Mouse (Mus musculus): Measurements from ENCODE around the gene Hoxa7. TPM values are rescaled to one million over a fixed set of nuclear protein-coding genes. Genes with fewer than 3 reads are reported as not detected.

The Hoxa7 gene
- total RNA-seq, 2 experiments from 2014 or later = 0.31 to 0.44 TPM

DNA sequence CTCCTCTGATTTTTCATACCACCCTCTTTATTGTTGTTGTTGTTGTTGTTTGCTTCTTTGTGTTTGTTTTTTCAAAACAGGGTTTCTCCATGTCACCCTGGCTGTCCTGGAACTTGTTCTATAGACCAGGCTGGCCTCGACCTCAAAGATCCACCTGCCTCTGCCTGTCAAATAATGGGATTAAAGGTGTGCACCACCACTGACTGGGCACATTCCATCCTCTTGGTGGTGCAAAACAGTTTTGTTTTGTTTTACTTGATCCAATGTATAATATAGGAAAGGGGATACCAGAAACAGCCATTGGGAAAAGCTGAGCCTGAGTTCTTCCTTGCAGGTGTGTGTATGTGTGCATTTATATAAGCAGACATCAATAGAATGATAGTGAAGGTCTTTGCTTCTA lies 35.2 kb downstream of the Hoxa7 start:
- no peak for DNase-seq (ENCODE audit: low spot score)
- intact Hi-C loops (cut with DNase I) = no loop called here

- intact Hi-C loops (cut with DNase I) = no loop called here
- no peak for DNase-seq (ENCODE audit: low spot score)
Observed at GRCm38 (mm10) chr6:52185834-52186233, 35.8 kb downstream of the Hoxa7 start.

- intact Hi-C loops (cut with DNase I) = no loop called here
Observed at GRCm38 (mm10) chr6:52185222-52185621, 36.4 kb downstream of the Hoxa7 start.

DNA sequence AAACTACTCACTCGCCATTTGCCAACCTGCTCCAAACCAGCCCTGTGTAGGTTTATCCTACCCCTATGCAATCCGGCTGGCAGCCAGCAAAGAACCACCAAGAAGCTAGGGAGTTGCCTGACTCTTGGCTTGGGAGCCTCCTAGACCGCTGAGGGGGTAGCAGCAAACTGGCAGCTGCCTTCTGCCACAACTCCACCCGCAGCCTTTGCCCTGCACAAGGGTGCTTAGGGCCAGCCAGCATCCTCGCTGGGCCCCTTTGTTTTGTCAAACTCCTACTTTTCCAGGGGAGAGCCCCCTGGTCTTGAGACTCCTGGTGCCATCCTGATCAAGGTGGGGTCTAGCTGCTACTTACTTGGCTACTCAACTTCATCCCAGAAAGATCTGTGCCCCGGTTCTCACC lies 37.0 kb downstream of the Hoxa7 start:
- intact Hi-C loops (cut with DNase I) = no loop called here
- no peak for DNase-seq (ENCODE audit: low spot score)

More at GRCm38 (mm10) chr6:52185222-52185621, 36.4 kb downstream of the Hoxa7 start:
- DNase-seq (ENCODE audit: low spot score) = no peak

DNA sequence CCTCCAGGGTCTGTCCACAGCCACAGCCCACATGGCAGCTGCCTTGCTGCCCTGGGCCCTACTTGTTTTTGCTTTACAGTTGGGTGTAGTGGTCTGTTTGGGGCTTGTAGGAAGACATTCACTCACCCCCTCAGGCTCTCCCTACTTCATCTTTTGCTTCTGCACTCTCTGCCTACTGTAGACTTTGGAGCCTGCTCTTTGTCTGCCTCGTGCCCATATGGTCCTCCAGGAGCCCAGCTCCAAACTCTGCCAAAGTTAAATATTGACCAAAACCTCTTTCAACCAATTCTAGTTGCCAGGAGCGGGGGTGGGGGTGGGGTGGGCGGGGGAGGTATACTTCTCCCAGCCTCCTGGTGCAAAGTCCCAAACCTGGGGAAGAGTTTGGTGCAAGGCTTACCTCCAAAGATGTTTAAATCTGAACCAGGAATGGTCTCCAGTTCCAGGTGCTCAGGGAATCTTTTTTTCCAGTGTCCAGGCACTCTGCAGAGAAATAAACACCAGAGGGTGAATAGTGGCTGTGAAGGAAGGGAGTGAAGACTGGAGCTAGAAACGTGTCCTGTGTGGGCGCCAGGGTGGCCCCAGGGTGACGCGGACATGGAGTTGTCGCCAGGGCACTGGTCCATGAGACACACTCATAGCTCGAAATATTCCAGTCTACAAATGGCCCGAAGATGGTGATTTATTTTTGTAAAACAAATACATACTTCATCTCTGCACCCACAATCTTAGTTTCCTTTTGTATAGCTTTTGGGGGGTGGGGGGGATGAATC lies 38.2 kb downstream of the Hoxa7 start:
- intact Hi-C loops (cut with DNase I) = no loop called here

GRCm38 (mm10) chr6:52182793-52183192 lies 38.9 kb downstream of the Hoxa7 start:
- intact Hi-C loops (cut with DNase I) = no loop called here
- no peak for DNase-seq (ENCODE audit: low spot score)

More for the DNA sequence above, 38.2 kb downstream of the Hoxa7 start:
- DNase-seq (ENCODE audit: low spot score) = no peak

DNA sequence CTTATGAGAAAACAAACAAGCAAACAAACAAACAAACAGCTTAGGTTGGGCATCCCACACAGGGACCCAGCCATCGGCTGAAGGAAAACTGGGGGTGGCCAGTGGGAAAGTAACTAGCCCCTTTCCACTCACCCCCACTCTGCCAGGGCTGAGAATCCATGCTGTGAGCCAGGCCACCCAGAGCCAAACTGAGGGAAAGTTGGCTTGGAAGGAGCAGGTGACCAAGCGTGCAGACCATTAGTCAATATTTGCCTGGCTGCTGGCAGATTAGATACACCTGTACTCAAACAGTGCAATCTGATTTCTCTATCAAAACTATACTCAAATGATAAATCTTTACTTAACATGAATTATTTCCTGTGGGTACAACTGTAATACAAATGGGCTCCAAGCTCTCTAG lies 39.6 kb downstream of the Hoxa7 start:
- intact Hi-C loops (cut with DNase I) = no loop called here
- DNase-seq (ENCODE audit: low spot score) = no peak

- DNase-seq (ENCODE audit: low spot score) = no peak
- intact Hi-C loops (cut with DNase I) = no loop called here
Observed at GRCm38 (mm10) chr6:52180726-52181125, 40.9 kb downstream of the Hoxa7 start.

- DNase-seq (ENCODE audit: low spot score) = no peak
- intact Hi-C loops (cut with DNase I) = no loop called here
Observed at GRCm38 (mm10) chr6:52180213-52180710, 41.4 kb downstream of the Hoxa7 start.

GRCm38 (mm10) chr6:52179690-52180089 lies 42.0 kb downstream of the Hoxa7 start:
- intact Hi-C loops (cut with DNase I) = no loop called here
- no peak for DNase-seq (ENCODE audit: low spot score)

GRCm38 (mm10) chr6:52178918-52179665 lies 42.6 kb downstream of the Hoxa7 start:
- no peak for DNase-seq (ENCODE audit: low spot score)

GRCm38 (mm10) chr6:52177806-52178205 lies 43.8 kb downstream of the Hoxa7 start:
- DNase-seq (ENCODE audit: low spot score) = no peak
- intact Hi-C loops (cut with DNase I) = no loop called here

More at GRCm38 (mm10) chr6:52178918-52179665, 42.6 kb downstream of the Hoxa7 start:
- intact Hi-C loops (cut with DNase I) = no loop called here

- no peak for DNase-seq (ENCODE audit: low spot score)
- intact Hi-C loops (cut with DNase I) = no loop called here
Observed at GRCm38 (mm10) chr6:52177061-52177735, 44.5 kb downstream of the Hoxa7 start, which contains the start of gene 5730596B20Rik. 5730596B20Rik (plus strand) TSS chr6:52177498.

DNA sequence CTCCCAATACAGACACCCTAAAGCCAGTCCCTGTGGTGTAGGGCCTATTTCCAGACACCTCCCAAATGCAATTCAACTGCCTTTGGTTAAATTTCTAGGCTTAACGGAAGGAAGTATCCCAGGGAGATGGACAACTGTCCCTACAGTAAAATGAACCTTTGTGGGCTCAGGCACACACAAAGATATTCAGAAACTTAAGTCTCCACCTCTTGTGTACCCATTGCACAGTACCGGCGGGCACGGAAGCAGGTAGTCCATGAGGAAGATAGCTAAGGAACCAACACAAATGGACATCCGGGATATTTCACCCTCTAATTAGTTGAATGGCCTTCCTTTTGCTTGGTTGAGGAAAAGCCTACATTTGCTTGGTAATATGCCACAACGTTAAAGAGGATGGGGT lies 45.3 kb downstream of the Hoxa7 start:
- intact Hi-C loops (cut with DNase I) = no loop called here
- DNase-seq (ENCODE audit: low spot score) = no peak

DNA sequence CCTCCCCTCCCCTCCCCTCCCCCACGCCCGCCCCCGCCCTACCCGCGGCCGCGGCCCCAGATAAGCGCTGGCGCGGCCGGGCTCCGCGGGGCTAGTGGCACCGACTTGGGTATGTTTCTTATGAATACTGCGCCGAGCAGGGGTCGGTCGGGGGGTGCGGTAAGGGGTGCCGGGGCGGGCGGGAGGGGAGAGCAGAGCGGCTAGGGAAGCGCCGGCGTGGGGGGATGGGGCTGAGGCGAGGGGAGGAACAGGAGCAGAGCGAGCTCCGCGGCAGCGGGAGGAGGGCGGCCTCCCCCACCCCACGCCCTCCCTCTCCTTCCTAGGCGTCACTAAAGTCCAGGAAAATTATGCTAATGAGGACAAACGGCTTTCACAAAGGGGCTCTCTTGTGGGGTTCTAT lies 45.8 kb downstream of the Hoxa7 start:
- intact Hi-C loops (cut with DNase I) = no loop called here
- no peak for DNase-seq (ENCODE audit: low spot score)

- DNase-seq (ENCODE audit: low spot score) = no peak
- intact Hi-C loops (cut with DNase I) = no loop called here
Observed at GRCm38 (mm10) chr6:52174968-52175751, 46.5 kb downstream of the Hoxa7 start.

DNA sequence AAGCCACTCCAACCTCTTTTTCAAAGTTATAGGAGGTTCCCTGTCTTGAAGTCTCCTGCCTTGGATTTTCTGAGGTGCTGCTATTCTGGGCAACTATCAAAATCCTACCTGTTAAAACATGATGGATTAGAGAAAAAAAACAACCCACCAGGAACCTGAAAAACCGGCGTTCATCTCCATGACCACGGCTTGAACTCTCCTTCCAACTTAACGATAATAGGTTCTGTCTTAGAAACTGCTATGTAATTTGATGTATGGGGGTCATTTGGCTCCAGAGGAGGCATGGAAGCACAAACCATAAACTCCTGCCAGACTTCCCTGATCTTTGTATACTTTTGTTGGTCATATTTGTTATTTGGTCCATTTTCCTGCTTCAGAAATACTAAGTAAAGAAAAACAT lies 48.0 kb downstream of the Hoxa7 start:
- DNase-seq (ENCODE audit: low spot score) = no peak
- intact Hi-C loops (cut with DNase I) = no loop called here

- DNase-seq (ENCODE audit: low spot score) = peak; percentile 59
- intact Hi-C loops (cut with DNase I) = no loop called here
Observed at GRCm38 (mm10) chr6:52172501-52172900, 49.2 kb downstream of the Hoxa7 start.

GRCm38 (mm10) chr6:52171938-52172337 lies 49.7 kb downstream of the Hoxa7 start:
- no peak for DNase-seq (ENCODE audit: low spot score)
- intact Hi-C loops (cut with DNase I) = no loop called here

DNA sequence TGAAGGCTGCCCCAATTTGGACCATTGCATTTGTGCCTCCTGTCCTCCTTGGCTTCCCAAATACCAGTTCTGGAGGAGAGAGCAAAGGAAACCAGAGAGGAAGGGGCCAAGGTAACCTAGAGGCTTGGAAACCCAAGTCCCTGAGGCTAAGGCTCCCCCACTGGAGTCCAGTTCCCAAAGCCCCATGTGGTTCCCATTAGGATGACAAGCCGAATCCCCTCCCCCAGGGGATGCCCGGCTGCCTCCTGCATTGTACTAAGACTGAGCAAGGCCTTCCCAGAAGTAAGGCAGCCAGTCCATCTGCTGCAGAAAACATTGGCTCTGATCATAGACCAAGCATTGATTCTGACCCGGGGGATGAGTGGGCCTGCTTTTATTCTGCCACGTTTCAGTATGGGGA lies 50.3 kb downstream of the Hoxa7 start:
- DNase-seq (ENCODE audit: low spot score) = no peak
- intact Hi-C loops (cut with DNase I) = no loop called here
